Mouse (Mus musculus): ENCODE data around the gene Socs1. TPM values are rescaled to one million over a fixed set of nuclear protein-coding genes. Genes with fewer than 3 reads are reported as not detected.
"Not testable (repeated sequence)": the region's sequence is repeated elsewhere in the genome, so short reads cannot be mapped to it uniquely, and the experiment has no call there.

Socs1 gene
- polyA plus RNA-seq, 1 experiment from 2014 or later, result 1.6 TPM

- ATAC-seq (no peak), DNase-seq (no peak)
- Histone ChIP-seq H3K4me3 (ENCODE audit: low read depth, low read length) (no peak within 1 kb of the TSS), H3K4me2 (ENCODE audit: low read depth, low read length) (no peak within 1 kb of the TSS), H3K36me3 (replicated peaks; ENCODE audit: insufficient read depth, low read length) (no peaks in the 10 kb centered on the region), H3K27me3 (ENCODE audit: insufficient read depth, low read length) (no peaks in the 10 kb centered on the region), H3K4me1 (ENCODE audit: insufficient read depth) (peaks cover 12% of the 10 kb centered on the region), H3K9ac (replicated peaks) (no peak within 1 kb of the TSS), H3K27ac (ENCODE audit: low read depth) (no peak within 1 kb of the TSS), H3K9me3 (ENCODE audit: low read length) (no peaks in the 10 kb centered on the region)
- TF ChIP-seq CTCF (IDR thresholded peaks at IDR 0.05; ENCODE audit: low read depth) (no peak), EP300 (IDR thresholded peaks at IDR 0.05; ENCODE audit: low read depth) (no peak)
- 38% methylated on average over 2 of the region's 2 CpGs for WGBS (ENCODE audit: insufficient replicate concordance)
Measured at GRCm38 (mm10) chr16:10812865-10813371, 27.6 kb upstream of the Socs1 start, which contains the start of gene Gm11172. TSS of gene Gm11172 (plus strand) at chr16:10812915.

GRCm38 (mm10) chr16:10810376-10810775 is 25.0 kb upstream of the Socs1 start:
- DNase-seq (no peak), ATAC-seq (no peak)
- 81% methylated on average over 1 of the region's 1 CpGs for WGBS (ENCODE audit: insufficient replicate concordance)
- Histone ChIP-seq H3K36me3 (replicated peaks; ENCODE audit: insufficient read depth, low read length) (no peaks in the 10 kb centered on the region), H3K4me3 (ENCODE audit: low read depth, low read length) (no peak overlapping the region), H3K9me3 (ENCODE audit: low read length) (no peaks in the 10 kb centered on the region), H3K27ac (ENCODE audit: low read depth) (no peak overlapping the region), H3K27me3 (ENCODE audit: insufficient read depth, low read length) (no peaks in the 10 kb centered on the region), H3K4me2 (ENCODE audit: low read depth, low read length) (no peak overlapping the region), H3K4me1 (ENCODE audit: insufficient read depth) (peaks cover 12% of the 10 kb centered on the region), H3K9ac (replicated peaks) (no peak overlapping the region)
- TF ChIP-seq CTCF (IDR thresholded peaks at IDR 0.05; ENCODE audit: low read depth) (no peak), EP300 (IDR thresholded peaks at IDR 0.05; ENCODE audit: low read depth) (no peak)

DNA sequence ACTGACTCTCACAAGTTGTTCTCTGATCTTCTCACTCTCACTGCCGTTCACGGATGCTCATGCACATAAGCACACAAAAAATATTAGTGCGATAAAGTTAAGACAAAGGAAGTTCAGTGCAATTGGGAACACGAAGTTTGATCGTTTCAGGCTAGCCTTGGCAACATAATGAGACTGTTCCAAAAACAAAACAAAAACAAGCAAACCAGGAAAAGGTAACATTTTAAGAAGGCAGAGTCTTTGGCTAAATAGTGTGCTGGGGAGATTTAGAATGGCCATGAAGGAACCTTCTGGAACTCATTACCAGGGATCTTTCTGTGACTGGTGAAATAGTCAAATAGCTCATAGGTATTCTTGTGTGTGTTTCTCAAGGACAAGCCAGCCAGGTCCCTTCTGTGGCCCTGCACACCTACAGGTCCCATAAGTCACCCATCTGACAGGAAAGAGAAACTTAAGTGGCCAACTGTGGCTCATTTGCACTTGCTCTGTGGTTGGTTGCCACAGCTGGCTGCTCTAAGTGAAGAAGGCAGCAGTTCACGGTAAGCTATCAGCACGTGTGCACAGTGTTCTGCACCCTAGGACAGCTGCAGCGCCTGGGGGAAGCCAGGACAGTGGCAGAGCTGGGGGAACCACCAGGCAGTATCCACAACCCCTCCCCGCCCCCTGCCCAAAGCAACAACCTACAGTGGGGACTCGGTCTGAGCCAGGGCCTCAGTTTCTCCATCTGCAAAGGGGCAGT is 20.6 kb upstream of the Socs1 start, which contains the start of gene Prm1:
Prm1 (minus strand) TSS at position 51 of the 739 bp plus-strand sequence.
- Histone ChIP-seq H3K27me3 (ENCODE audit: insufficient read depth, low read length) (no peaks in the 10 kb centered on the region), H3K9ac (replicated peaks) (no peak within 1 kb of the TSS), H3K4me2 (ENCODE audit: low read depth, low read length) (no peak within 1 kb of the TSS), H3K27ac (ENCODE audit: low read depth) (no peak within 1 kb of the TSS), H3K36me3 (replicated peaks; ENCODE audit: insufficient read depth, low read length) (no peaks in the 10 kb centered on the region), H3K4me3 (ENCODE audit: low read depth, low read length) (no peak within 1 kb of the TSS), H3K4me1 (ENCODE audit: insufficient read depth) (no peaks in the 10 kb centered on the region), H3K9me3 (ENCODE audit: low read length) (no peaks in the 10 kb centered on the region)
- no peak for TF ChIP-seq CTCF (IDR thresholded peaks at IDR 0.05; ENCODE audit: low read depth)
- no peak for TF ChIP-seq EP300 (IDR thresholded peaks at IDR 0.05; ENCODE audit: low read depth)
- ATAC-seq (0 out of 2 replicates have a peak, but pooled peaks have one; percentile 29), DNase-seq (peak; percentile 32)
- 62% methylated on average over 10 of the region's 10 CpGs for WGBS (ENCODE audit: insufficient replicate concordance)

GRCm38 (mm10) chr16:10802420-10802819 is 17.1 kb upstream of the Socs1 start:
- not testable (repeated sequence) for H3K27ac ChIP-seq (ENCODE audit: low read depth)

DNA sequence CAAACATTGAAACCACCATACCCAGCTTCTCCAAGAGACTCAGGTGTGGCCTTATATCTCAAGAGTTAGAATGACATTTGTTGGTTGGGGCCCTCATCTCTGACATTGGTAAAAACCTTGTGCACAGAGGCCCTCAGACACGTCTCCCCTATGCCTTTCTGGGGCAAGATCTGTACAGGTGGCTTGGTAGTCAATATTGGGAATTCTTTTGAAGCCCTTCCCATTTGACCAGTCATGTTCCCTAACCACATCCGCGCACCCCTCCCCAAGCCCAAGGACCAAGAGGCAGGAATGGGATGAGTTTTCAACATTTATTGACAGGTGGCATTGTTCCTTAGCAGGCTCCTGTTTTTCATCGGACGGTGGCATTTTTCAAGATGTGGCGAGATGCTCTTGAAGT is 10.7 kb upstream of the Socs1 start, which contains the start of gene Prm2:
Prm2 (minus strand) TSS at position 101 of the 400 bp plus-strand sequence.
- Histone ChIP-seq H3K4me2 (ENCODE audit: low read depth, low read length) (no peak within 1 kb of the TSS), H3K9me3 (ENCODE audit: low read length) (no peaks in the 10 kb centered on the region), H3K4me1 (ENCODE audit: insufficient read depth) (no peaks in the 10 kb centered on the region), H3K27me3 (ENCODE audit: insufficient read depth, low read length) (peaks cover 2% of the 10 kb centered on the region; the same call in 1 of the 2 replicates), H3K9ac (replicated peaks) (no peak within 1 kb of the TSS), H3K27ac (ENCODE audit: low read depth) (no peak within 1 kb of the TSS), H3K4me3 (ENCODE audit: low read depth, low read length) (no peak within 1 kb of the TSS), H3K36me3 (replicated peaks; ENCODE audit: insufficient read depth, low read length) (no peaks in the 10 kb centered on the region)
- no peak for ATAC-seq
- TF ChIP-seq CTCF (IDR thresholded peaks at IDR 0.05; ENCODE audit: low read depth), result no peak
- TF ChIP-seq EP300 (IDR thresholded peaks at IDR 0.05; ENCODE audit: low read depth), result no peak
- DNase-seq, result no peak
- WGBS (ENCODE audit: insufficient replicate concordance), result 69% methylated on average over 6 of the region's 6 CpGs

More at GRCm38 (mm10) chr16:10802420-10802819, 17.1 kb upstream of the Socs1 start:
- not testable (repeated sequence) for H3K4me2 ChIP-seq (ENCODE audit: low read depth, low read length); H3K4me1 ChIP-seq (ENCODE audit: insufficient read depth); H3K36me3 ChIP-seq (replicated peaks; ENCODE audit: insufficient read depth, low read length); H3K9me3 ChIP-seq (ENCODE audit: low read length); ATAC-seq; H3K27me3 ChIP-seq (ENCODE audit: insufficient read depth, low read length); H3K9ac ChIP-seq (replicated peaks); H3K4me3 ChIP-seq (ENCODE audit: low read depth, low read length); DNase-seq
- 75% methylated on average over 3 of the region's 3 CpGs for WGBS (ENCODE audit: insufficient replicate concordance)

GRCm38 (mm10) chr16:10790702-10791101 is 5.4 kb upstream of the Socs1 start, which contains the start of gene Prm3:
TSS of gene Prm3 (minus strand) at chr16:10790914.
- ATAC-seq, result no peak
- no peaks in the 10 kb centered on the region for H3K9me3 ChIP-seq (ENCODE audit: low read length)
- 77% methylated on average over 9 of the region's 9 CpGs for WGBS (ENCODE audit: insufficient replicate concordance)
- TF ChIP-seq CTCF (IDR thresholded peaks at IDR 0.05; ENCODE audit: low read depth), result no peak
- TF ChIP-seq EP300 (IDR thresholded peaks at IDR 0.05; ENCODE audit: low read depth), result no peak
- no peak within 1 kb of the TSS for H3K4me3 ChIP-seq (ENCODE audit: low read depth, low read length)
- no peaks in the 10 kb centered on the region for H3K36me3 ChIP-seq (replicated peaks; ENCODE audit: insufficient read depth, low read length)
- no peak within 1 kb of the TSS for H3K9ac ChIP-seq (replicated peaks)
- DNase-seq, result no peak
- peaks cover 9% of the 10 kb centered on the region for H3K4me1 ChIP-seq (ENCODE audit: insufficient read depth)
- H3K27ac ChIP-seq (ENCODE audit: low read depth), result no peak within 1 kb of the TSS
- no peak within 1 kb of the TSS for H3K4me2 ChIP-seq (ENCODE audit: low read depth, low read length)
- peaks cover under 1% of the 10 kb centered on the region; the same call in 1 of the 2 replicates for H3K27me3 ChIP-seq (ENCODE audit: insufficient read depth, low read length)

All from liver, postnatal 0 days (tissue).